Mouse (Mus musculus) retina, postnatal 1 day (tissue): ENCODE measurements around the gene Fut1.
A peak's percentile ranks its signal among the peaks of the same experiment; 100 is the strongest.

Experiments
- DNase-seq: peaks from one replicate; pipeline ENCODE4 v3.0.0-alpha.2; 2012

Fut1 gene

DNA sequence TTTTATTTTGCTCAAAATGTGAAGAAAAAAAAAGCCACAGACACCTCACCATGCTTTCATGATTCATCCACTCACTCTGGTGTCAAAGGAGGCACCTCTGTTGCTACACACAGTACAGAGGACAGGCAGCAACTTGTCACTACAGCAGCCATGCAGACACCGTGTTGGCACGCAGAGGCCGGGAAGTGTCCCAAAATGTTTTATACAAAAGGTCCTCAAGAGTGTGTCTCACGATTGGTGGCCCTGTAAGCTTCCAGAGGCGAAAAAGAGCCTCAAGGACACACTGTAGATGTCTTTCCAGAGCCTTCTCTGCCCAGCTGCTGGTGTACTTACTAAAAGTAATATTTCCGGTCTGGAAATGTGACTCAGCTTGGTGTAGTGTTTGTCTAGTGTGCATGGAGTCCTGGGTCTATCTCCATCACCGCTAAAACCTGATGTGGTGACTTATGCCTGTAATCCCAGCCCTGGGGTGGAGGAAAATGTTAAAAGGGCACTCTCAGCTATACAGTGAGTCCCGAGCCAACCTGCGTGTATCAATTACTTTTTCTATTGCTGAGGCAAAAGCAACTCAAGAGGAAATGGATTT is 11.3 kb upstream of the Fut1 start:
- DNase-seq = no peak

DNA sequence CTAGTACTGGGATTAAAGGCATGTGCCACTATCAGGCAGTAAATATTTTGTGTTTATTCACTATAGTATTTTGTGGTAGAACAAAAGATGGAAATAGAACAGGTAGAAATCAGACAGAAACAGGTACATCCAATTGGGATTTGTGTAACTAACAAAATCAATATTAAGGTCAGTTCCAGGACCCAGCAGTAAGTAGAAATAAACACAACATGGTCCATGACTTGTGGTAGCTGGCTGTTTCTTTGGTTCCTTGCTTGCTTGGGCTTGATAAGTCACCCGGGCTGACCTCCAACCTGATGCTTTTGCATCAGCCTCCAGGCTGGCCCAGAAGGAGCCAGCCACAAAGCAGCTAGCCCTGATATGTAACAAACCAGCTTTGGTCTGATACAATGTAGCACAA is 7.6 kb upstream of the Fut1 start:
- DNase-seq = no peak

DNA sequence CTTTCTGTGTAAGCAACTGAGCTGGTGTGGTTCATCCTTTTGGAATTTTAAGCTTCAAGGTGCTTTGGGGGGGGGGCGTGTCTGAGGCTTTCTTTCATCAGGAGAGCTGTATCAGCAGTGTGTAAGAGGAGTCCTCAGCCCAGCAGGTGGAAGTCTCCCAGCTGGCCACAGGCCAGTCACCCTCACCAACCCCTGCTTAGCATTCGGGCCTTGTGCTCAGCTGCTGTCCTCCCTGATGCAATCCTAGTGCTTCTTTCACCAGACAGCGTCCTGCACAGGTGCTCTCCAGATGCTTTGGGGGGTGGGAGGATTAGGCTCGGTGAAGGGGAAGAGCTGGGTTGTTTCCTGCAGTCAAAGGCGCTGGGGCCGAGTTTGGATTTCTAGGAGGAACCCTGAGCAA is 812 bp upstream of the Fut1 start:
- DNase-seq = no peak

DNA sequence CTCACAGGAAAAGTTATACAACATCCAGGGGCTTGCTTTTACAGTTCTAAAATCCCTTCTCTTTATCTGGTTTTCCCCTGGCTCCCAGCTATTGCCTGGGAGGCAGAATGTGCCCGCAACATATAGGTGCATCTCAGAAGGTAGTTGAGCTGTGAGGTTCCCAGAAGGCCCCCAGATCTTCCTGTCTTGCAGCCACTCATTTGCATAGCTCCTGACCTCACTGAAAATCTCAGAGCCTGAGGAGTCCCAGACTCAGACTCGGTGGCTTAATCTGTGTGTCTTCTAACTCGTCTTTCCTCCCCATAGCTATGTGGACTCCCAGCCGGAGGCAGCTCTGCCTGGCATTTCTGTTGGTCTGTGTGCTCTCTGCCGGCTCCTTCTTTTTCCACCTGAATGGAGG is 1.2 kb downstream of the Fut1 start:
- DNase-seq = no peak

DNA sequence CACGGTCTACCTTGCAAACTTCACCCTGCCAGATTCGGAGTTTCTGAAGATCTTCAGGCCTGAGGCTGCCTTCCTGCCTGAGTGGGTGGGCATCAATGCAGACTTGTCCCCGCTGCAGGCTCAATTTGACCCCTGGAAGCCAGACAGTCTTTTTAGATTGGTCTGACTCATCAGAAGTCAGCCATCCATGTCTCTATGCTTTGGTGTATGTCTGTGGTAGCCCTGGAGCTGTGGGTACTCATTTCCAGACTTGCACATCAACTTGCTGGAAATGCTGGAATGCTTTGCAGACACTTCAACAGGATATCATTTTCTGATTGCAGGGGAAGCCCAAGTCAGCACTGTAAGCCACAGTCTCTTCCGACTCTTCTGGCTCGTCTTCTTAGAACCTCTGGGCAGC is 2.5 kb downstream of the Fut1 start:
- no peak for DNase-seq

DNA sequence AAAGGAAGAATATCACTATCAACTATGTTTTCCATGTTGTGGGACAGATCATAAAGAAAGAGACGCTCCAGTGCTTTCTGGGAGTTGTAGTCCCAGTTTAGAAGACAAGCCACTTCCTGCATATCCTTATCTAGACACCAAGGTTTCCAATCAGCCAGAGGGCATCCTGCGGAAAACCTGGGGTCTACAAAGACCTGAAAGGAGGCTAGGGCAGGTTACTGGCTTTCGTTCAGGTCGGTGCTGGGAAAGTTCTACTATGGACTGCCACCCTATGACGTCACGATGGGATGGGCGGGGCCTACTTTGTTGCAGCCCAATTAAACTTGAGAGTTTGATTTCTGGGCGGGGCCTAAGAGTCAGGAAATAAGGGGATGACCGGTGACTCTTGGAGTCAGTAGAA is 4.4 kb downstream of the Fut1 start, which contains the start of gene Izumo1:
TSS of gene Izumo1 (plus strand) at position 369 of the 400 bp plus-strand sequence.
- DNase-seq = no peak

DNA sequence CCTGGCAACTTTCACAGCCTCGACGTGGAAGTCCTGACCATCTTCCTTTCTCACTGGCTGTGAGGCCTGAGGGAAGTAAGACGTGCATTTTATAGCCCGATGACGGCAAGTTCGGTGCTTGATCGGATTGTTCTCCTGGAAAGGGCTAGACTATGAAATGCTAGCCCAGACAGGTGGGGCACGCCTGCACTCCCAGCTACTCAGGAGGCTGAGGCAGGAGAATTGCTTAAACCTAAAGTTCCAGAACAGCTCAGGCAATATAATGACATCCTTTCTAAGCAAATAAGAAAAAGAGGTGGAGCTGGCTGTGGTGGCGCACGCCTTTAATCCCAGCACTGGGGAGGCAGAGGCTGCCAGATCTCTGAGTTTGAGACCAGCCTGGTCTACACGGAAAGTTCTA is 6.4 kb downstream of the Fut1 start:
- DNase-seq = no peak

DNA sequence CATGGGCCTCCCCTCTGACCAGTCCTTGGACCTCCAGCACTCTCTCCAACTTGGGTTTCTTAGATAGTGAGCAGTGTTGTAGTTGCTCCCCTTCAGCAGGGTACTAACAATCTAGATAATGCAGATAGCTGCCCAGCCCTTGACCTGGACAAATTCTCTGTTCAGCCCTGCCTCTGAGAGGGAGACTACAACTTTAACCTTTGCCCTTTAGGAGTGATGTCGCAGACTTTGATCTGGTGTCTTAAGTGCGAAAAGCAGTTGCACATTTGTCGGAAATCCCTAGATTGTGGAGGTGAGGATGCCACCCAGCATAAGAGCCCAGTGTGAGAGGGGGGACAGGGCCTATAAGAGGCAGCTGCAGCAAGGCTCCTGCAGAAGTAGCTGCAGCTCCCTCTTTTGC is 7.6 kb downstream of the Fut1 start:
- DNase-seq = no peak

DNA sequence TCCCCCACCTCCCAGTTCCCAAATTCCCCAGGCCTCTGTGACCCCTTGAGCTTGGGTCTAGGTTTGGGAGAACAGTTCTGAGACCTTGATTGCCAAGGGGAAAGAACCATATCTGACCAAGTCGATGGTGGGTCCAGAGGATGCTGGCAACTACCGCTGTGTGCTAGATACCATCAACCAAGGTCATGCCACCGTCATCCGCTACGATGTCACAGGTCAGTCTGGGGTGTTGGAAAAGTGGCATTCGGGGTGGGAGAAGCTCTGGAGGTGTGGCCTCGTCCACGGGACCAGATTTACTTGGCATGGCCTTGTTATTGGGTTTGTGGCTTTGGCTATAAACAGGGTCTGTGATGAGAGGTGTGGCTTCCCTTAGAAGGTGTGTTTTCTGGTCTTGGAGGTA is 8.4 kb downstream of the Fut1 start:
- DNase-seq = no peak

DNA sequence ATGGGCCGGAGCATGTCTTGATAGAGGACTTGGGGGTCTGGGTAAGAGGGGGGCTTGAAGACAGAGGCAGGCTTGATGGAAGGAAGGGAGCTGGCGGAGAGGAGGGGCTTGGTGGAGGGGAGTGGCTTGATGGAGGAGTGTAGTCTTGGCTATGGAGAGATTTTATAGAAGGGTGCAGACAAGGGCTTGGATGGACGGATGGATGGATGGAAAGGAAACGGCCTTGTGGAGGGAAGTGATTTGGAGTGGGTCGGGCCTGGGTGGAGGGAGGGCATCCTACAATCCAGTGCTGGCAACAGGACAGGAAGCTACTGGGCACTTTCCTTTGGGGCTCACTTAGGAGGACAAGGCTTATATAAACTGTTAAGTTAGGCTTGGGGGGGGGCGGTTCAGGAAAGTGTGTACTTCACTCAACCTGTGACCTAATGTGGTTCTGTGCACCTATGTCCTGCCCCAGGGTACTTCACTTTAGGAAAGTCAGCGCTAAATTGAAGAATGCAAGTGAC is 9.5 kb downstream of the Fut1 start:
- no peak for DNase-seq

DNA sequence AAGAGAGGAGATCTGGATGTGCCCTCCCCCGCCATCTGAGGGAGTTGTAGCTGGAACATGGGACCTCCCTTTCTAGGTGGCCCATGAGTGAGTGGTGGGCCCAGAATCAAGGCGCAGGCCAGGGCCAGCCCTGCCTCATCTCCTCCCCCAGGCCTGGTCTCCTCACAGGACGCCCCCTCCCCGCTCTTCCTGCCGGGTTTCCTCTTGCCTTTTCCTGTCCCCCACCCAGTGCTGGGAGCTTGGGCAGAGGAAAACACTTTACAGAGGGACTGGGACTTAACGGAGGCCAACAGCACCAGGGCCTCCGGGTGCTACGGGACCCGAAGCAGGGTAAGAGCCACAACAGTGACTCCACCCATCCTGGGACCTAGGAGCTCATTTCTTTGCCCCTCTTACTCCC is 10.2 kb downstream of the Fut1 start, which contains the start of gene Rasip1:
TSS of gene Rasip1 (plus strand) at position 228 of the 400 bp plus-strand sequence.
- DNase-seq = no peak

DNA sequence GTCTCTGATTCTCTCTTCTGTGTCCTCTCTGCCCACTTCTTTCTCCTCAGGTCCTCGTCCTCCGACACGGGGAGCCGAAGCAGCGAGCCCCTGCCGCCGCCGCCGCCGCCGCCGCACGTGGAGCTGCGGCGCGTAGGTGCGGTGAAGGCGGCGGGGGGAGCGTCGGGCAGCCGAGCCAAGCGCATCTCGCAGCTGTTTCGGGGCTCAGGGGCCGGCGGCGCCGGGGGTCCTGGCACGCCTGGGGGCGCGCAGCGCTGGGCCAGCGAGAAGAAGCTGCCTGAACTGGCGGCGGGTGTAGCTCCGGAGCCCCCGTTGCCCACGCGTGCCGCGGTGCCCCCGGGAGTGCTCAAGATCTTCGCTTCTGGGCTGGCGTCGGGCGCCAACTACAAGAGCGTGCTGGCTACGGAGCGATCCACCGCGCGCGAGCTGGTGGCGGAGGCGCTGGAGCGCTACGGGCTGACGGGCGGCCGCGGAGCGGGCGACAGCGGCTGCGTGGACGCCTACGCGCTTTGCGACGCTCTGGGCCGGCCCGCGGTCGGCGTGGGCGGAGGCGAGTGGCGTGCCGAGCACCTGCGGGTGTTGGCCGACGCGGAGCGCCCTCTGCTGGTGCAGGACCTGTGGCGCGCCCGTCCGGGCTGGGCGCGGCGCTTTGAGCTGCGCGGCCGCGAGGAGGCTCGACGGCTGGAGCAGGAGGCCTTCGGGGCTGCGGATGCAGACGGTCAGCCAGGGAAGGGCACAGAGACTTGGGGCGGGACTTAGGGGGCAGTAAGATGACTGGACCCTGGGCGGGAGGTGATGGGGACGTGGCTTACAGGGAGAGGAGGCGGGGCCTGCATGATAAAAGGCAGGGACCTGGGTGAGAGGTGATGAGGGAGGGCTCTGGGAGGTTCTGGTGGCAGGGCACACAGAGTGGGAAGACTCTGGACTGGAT is 11.5 kb downstream of the Fut1 start:
- peak; percentile 93 for DNase-seq

DNA sequence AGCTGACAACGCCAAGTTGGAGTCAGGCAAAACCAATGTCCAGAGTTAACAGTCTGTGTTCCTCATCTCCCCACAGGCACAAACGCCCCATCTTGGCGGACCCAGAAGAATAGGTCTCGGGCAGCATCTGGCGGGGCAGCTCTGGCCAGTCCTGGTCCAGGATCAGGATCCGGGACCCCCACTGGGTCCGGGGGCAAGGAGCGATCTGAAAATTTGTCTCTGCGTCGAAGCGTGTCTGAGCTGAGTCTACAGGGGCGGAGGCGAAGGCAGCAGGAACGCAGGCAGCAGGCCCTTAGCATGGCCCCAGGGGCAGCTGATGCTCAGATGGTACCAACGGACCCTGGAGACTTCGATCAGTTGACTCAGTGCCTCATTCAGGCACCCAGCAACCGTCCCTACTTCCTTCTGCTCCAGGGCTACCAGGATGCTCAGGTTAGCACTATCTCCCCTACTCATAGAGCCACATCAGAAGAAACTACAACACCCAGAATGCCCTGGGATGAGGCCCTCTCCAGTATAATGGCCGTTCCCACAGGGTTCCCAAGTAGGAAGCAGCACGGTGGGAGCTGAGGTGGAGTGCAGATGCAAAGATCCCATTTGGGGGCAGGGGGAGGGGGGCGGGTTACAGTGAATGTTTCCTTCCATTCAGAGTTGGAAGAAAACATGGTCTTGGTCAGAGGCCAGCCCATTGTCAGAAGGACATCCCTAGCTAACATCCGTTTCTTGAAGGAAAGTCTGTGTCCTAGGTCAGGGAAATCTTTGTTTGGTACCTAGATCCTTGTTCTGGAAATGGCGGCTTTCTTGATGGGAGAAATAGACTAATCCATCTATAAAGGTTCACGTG is 13.2 kb downstream of the Fut1 start:
- peak; percentile 37 for DNase-seq

DNA sequence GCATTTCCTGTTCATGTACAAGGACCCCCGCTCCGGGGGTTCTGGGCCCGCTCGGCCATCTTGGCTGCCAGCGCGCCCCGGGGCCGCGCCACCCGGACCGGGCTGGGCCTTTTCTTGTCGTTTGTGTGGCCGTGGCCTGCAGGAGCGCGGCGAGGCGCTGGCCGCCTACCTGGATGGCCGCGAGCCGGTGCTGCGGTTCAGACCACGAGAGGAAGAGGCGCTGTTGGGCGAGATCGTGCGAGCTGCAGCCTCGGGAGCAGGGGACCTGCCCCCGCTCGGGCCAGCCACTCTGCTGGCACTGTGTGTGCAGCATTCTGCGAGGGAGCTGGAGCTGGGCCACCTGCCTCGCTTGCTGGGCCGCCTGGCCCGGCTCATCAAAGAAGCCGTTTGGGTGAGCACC is 15.4 kb downstream of the Fut1 start:
- peak; percentile 54 for DNase-seq

DNA sequence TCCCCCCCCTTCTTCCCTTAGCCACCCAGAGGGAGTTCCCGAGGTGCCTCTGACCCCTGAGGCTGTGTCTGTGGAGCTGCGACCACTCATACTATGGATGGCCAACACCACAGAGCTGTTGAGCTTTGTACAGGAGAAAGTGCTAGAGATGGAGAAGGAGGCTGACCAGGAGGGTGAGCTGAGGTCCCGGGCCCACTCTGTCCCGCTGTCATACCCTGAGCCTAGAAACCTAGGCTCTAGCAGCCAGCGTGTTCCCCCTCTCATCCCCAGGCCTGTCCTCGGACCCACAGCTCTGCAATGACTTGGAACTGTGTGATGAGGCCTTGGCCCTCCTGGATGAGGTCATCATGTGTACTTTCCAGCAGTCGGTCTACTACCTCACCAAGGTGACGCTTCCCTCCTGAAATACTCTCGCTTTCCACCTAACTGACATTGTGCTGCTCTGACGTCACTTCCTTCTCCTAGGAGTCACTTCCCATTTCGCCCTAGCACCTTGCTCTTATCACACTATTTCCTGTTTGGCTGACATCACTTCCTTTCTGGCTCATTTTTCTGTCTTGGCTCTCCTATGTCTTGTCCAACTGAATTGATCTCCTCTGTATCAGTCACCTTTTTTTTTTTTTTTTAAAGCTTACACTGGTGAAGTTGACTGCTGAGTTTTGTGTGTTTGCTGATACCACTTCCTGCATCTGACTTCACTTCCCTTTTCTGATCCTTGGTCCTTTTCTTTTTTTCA is 18.0 kb downstream of the Fut1 start:
- no peak for DNase-seq

DNA sequence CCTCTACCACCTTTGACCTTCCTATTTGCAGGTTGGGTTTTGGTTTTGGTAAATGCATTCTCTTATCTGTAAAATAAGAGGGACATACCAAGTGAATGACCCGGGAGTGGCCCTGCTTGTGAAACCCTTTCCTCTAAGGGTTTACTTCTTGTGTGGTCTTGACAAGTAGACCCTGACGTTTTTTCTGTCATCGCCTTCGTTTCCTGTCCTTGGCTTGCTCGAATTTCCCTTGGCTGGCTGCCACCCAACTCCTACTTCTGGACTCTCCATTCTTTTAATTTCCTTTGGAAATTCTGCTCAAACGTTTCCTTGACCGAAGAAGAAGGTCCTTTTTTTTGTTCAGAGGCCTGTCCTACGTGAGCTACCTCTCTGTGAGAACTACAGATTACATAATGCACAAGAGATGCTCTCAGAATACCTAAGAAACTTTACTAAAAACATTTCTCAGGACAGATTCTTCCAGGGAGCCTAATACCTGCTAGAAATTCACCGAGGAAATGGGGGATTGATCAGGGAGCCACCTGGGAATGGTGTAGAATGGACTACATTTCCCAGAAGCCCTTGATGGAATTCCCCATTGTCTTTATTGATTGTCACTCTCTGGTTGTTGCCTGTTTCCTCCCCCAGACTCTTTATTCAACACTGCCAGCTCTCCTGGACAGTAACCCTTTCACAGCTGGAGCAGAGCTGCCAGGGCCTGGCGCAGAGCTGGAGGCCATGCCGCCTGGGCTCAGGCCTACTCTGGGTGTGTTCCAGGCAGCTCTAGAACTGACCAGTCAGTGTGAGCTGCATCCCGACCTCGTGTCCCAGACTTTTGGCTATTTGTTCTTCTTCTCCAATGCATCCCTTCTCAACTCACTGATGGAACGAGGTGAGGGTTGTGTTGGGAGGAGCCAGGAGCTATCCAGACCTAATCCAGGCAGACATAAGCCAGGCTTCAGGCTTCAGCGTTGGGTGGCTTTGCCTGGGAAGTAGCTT is 18.9 kb downstream of the Fut1 start:
- no peak for DNase-seq

DNA sequence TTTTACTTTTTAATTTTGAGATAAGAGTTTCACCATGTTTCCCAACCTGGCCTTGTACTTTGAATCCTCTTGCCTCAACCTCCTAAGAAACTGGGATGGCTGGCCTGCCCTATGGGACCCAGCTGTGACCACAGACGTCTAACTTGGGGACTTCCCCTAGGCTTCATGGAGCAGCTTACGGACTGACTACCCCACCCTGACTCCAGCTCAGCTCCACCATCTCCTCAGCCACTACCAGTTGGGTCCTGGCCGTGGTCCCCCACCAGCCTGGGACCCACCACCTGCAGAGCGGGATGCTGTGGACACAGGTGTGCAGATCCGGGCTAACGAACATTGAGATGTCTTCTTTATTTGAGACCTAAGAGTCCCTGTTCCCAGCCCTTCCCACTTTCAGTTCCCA is 20.6 kb downstream of the Fut1 start:
- DNase-seq = no peak

DNA sequence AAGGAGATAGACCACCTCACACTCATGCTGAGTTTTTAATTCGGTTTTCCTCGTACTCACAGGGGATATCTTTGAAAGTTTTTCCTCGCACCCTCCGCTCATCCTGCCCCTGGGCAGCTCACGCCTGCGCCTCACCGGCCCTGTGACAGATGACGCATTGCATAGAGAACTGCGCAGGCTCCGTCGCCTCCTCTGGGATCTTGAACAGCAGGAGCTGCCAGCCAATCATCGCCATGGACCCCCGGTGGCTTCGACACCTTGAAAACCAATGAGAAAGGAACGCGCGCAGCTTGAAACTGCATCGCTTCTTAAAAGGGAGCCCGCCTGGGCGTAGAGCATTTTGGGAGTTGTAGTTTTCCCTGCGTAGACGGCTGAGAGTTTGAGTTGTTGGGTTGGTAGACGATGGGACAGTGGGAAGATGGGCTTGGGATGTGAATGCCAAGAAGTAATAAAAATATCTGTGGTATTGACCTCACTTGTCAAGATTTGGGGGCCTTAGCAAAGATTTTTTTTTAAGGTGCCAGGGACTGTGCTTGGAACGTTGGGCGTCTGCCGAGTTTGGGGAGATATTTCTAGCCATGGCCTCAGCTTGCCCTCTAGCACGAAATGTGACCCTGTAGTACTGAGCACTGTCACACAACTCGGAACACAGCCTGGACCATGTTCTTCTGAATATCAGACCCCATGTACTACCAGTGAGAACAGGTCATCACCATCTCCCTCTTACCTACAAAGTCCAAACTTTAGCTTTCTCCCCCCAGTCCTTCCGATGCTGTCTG is 21.7 kb downstream of the Fut1 start:
- peak; percentile 99 for DNase-seq

DNA sequence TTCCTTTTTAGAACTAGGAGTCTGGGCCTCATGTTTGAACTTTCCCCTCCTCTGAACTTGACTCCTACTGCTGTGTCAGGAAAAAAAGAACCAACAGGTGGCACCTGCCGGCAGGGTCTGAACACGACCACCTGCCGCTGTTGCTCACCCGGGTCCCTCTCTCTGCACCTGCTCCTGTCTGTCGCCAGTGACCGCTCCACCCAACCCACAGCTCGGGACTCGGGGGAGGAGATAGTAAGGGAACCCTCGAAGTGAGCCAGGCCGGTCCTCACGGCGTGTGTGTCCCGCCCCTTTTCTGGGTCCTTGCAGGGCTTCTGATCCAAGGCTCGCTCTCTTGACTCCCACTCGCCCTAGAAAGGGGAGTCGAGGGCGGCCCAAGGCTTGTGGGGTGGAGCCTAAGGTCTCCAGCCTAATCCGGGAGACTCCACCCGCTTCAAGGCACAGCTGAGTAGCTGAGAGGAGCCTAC is 22.5 kb downstream of the Fut1 start, which contains the start of gene Mamstr:
TSS of gene Mamstr (plus strand) at position 417 of the 467 bp plus-strand sequence.
- peak; percentile 36 for DNase-seq
